Mouse (Mus musculus) MEL (cell line): Measurements from ENCODE around the gene Slc35b1. TPM values are rescaled to one million over a fixed set of nuclear protein-coding genes. Genes with fewer than 3 reads are reported as not detected.

Experiments
- DNase-seq: peaks from one replicate; pipeline ENCODE4 v3.0.0; 2011; ENCODE audit warnings: low read depth, low spot score
- H3K27ac ChIP-seq: 2 replicates; pipeline ENCODE4 v1.5.1; 2012; ENCODE audit warnings: low read depth, mild to moderate bottlenecking, control low read depth, low read length, moderate library complexity; ENCODE audit not compliant: control insufficient read depth
- H3K27me3 ChIP-seq, 2 experiments: fragments of 150-350 bp in 1 of 2; sonication (generic) in 1 of 2; 2 replicates each; pipeline ENCODE4 v1.6.1; 2012; ENCODE audit warnings: low read length in 2 of 2, mild to moderate bottlenecking in 2 of 2, improper control_type of control experiment in 1 of 2, moderate library complexity in 1 of 2; ENCODE audit not compliant: insufficient read depth in 2 of 2, control insufficient read depth in 1 of 2
- H3K36me3 ChIP-seq, 2 experiments: 2 replicates each; pipeline ENCODE4 v1.6.1; 2012 to 2014; ENCODE audit warnings: low read length in 2 of 2, improper control_type of control experiment in 1 of 2, inconsistent platforms in 1 of 2, mild to moderate bottlenecking in 1 of 2; ENCODE audit not compliant: insufficient read depth in 2 of 2, control insufficient read depth in 1 of 2
- H3K4me1 ChIP-seq, 2 experiments: fragments of 150-350 bp in 1 of 2; sonication (generic) in 1 of 2; 2 replicates each; pipeline ENCODE4 v1.6.1; 2012; ENCODE audit warnings: low read length in 2 of 2, improper control_type of control experiment in 1 of 2, mild to moderate bottlenecking in 1 of 2; ENCODE audit not compliant: insufficient read depth in 2 of 2, control insufficient read depth in 1 of 2
- H3K4me3 ChIP-seq, 2 experiments: fragments of 150-350 bp in 1 of 2; sonication (generic) in 1 of 2; 2 replicates each; pipeline ENCODE4 v1.5.1; 2012; ENCODE audit warnings: low read depth in 2 of 2, low read length in 2 of 2, mild to moderate bottlenecking in 2 of 2, moderate library complexity in 2 of 2, control low read depth in 1 of 2, improper control_type of control experiment in 1 of 2; ENCODE audit not compliant: control insufficient read depth in 1 of 2, insufficient read depth in 1 of 2
- H3K79me2 ChIP-seq: 2 replicates; pipeline ENCODE4 v1.6.1; 2012; ENCODE audit warnings: mild to moderate bottlenecking, low read length, moderate library complexity; ENCODE audit not compliant: control insufficient read depth, poor library complexity, insufficient read depth
- H3K9ac ChIP-seq: 2 replicates; pipeline ENCODE4 v1.6.1; 2012; ENCODE audit warnings: low read depth, mild to moderate bottlenecking, control low read depth, low read length, moderate library complexity; ENCODE audit not compliant: control insufficient read depth, poor library complexity, severe bottlenecking
- H3K9me3 ChIP-seq: fragments of 150-350 bp; sonication (generic); replicated peaks from 2 replicates; pipeline ENCODE4 v1.6.1; 2012; ENCODE audit warnings: mild to moderate bottlenecking, low read length, improper control_type of control experiment, moderate library complexity; ENCODE audit not compliant: insufficient read depth
- CHD1 ChIP-seq: IDR thresholded peaks from 2 replicates; pipeline ENCODE4 v1.6.1; 2012; ENCODE audit warnings: low read depth, mild to moderate bottlenecking, inconsistent platforms, low read length, improper control_type of control experiment
- CTCF ChIP-seq, 3 experiments: IDR thresholded peaks in 2 of 3; conservative IDR thresholded peaks in 1 of 3; 2 replicates each; pipeline ENCODE4 v1.5.1; 2011 to 2012; ENCODE audit warnings: low read length in 3 of 3, low read depth in 2 of 3, mild to moderate bottlenecking in 2 of 3, improper control_type of control experiment in 1 of 3, inconsistent platforms in 1 of 3, mixed read lengths in 1 of 3, moderate library complexity in 1 of 3; ENCODE audit not compliant: control insufficient read depth in 1 of 3, insufficient read depth in 1 of 3, poor library complexity in 1 of 3, severe bottlenecking in 1 of 3
- E2F4 ChIP-seq: IDR thresholded peaks from 2 replicates; pipeline ENCODE4 v1.6.1; 2011; ENCODE audit warnings: low read depth, low read length, improper control_type of control experiment, borderline replicate concordance
- GABPA ChIP-seq: IDR thresholded peaks from 2 replicates; pipeline ENCODE4 v1.6.1; 2012; ENCODE audit warnings: low read depth, mild to moderate bottlenecking, inconsistent platforms, low read length, improper control_type of control experiment, moderate library complexity
- GATA1 ChIP-seq: IDR thresholded peaks from 2 replicates; pipeline ENCODE4 v1.6.1; 2011; ENCODE audit warnings: low read depth, low read length, improper control_type of control experiment
- JUND ChIP-seq: IDR thresholded peaks from 2 replicates; pipeline ENCODE4 v1.6.1; 2011; ENCODE audit warnings: low read depth, mild to moderate bottlenecking, improper control_type of control experiment, low read length
- KAT2A ChIP-seq: conservative IDR thresholded peaks from 2 replicates; pipeline ENCODE4 v1.6.1; 2012; ENCODE audit warnings: low read depth, low read length, improper control_type of control experiment, inconsistent platforms
- MAFK ChIP-seq: IDR thresholded peaks from 2 replicates; pipeline ENCODE4 v1.6.1; 2011; ENCODE audit warnings: low read depth, mild to moderate bottlenecking, low read length, improper control_type of control experiment, borderline replicate concordance
- MAX ChIP-seq: IDR thresholded peaks from 2 replicates; pipeline ENCODE4 v1.6.1; 2011; ENCODE audit warnings: low read length, improper control_type of control experiment
- MAZ ChIP-seq: IDR thresholded peaks from 2 replicates; pipeline ENCODE4 v1.6.1; 2012; ENCODE audit warnings: low read depth, mild to moderate bottlenecking, inconsistent platforms, low read length, improper control_type of control experiment
- MEF2A ChIP-seq: IDR thresholded peaks from 2 replicates; pipeline ENCODE4 v1.6.1; 2014; ENCODE audit warnings: low read depth, mild to moderate bottlenecking, inconsistent platforms, low read length, improper control_type of control experiment; ENCODE audit not compliant: poor library complexity, insufficient replicate concordance, severe bottlenecking; ENCODE audit errors: extremely low read depth
- MXI1 ChIP-seq: IDR thresholded peaks from 2 replicates; pipeline ENCODE4 v1.6.1; 2011; ENCODE audit warnings: mild to moderate bottlenecking, low read depth, low read length, improper control_type of control experiment
- MYB ChIP-seq: IDR thresholded peaks from 2 replicates; pipeline ENCODE4 v1.6.1; 2011; ENCODE audit warnings: mild to moderate bottlenecking, low read depth, low read length, improper control_type of control experiment
- POLR2AphosphoS2 ChIP-seq: IDR thresholded peaks from 2 replicates; pipeline ENCODE4 v1.6.1; 2011; ENCODE audit warnings: low read length, improper control_type of control experiment
- POLR2AphosphoS5 ChIP-seq: IDR thresholded peaks from 2 replicates; pipeline ENCODE4 v1.6.1; 2012; ENCODE audit warnings: low read depth, borderline replicate concordance, mild to moderate bottlenecking, inconsistent platforms, low read length, moderate library complexity, mixed read lengths
- RAD21 ChIP-seq: IDR thresholded peaks from 2 replicates; pipeline ENCODE4 v1.6.1; 2011; ENCODE audit warnings: mild to moderate bottlenecking, low read depth, low read length, improper control_type of control experiment
- RCOR1 ChIP-seq: IDR thresholded peaks from 2 replicates; pipeline ENCODE4 v1.6.1; 2012; ENCODE audit warnings: low read depth, mild to moderate bottlenecking, inconsistent platforms, low read length, improper control_type of control experiment
- SIN3A ChIP-seq: IDR thresholded peaks from 2 replicates; pipeline ENCODE4 v1.6.1; 2012; ENCODE audit warnings: low read length, improper control_type of control experiment, inconsistent platforms
- TAL1 ChIP-seq: IDR thresholded peaks from 2 replicates; pipeline ENCODE4 v1.6.1; 2012; ENCODE audit warnings: mild to moderate bottlenecking, inconsistent platforms, low read length, moderate library complexity, mixed read lengths
- TBP ChIP-seq: IDR thresholded peaks from 2 replicates; pipeline ENCODE4 v1.8.0; 2011; ENCODE audit warnings: low read depth, low read length, improper control_type of control experiment
- USF1 ChIP-seq: IDR thresholded peaks from 2 replicates; pipeline ENCODE4 v1.6.1; 2014; ENCODE audit warnings: low read depth, mild to moderate bottlenecking, inconsistent platforms, low read length, improper control_type of control experiment, moderate library complexity
- USF2 ChIP-seq, 2 experiments: IDR thresholded peaks; 2 replicates each; pipeline ENCODE4 v1.6.1; 2011 to 2012; ENCODE audit warnings: improper control_type of control experiment in 2 of 2, low read length in 2 of 2, borderline replicate concordance in 1 of 2, inconsistent platforms in 1 of 2, low read depth in 1 of 2, mild to moderate bottlenecking in 1 of 2; ENCODE audit not compliant: insufficient read depth in 1 of 2
- ZC3H11A ChIP-seq: IDR thresholded peaks from 2 replicates; pipeline ENCODE4 v1.6.1; 2012; ENCODE audit warnings: low read depth, mild to moderate bottlenecking, inconsistent platforms, low read length, improper control_type of control experiment
- ZKSCAN1 ChIP-seq: IDR thresholded peaks from 2 replicates; pipeline ENCODE4 v1.6.1; 2012; ENCODE audit warnings: low read depth, mild to moderate bottlenecking, inconsistent platforms, low read length, improper control_type of control experiment, moderate library complexity
- ZMIZ1 ChIP-seq: IDR thresholded peaks from 2 replicates; pipeline ENCODE4 v1.6.1; 2012; ENCODE audit warnings: low read depth, mild to moderate bottlenecking, inconsistent platforms, low read length, improper control_type of control experiment, moderate library complexity
- ZNF384 ChIP-seq: IDR thresholded peaks from 2 replicates; pipeline ENCODE4 v1.6.1; 2012; ENCODE audit warnings: low read depth, mild to moderate bottlenecking, inconsistent platforms, low read length, improper control_type of control experiment
- polyA plus RNA-seq, 2 experiments: library from polyadenylated mRNA; stranded (reverse) in 1 of 2; unstranded in 1 of 2; fragments of >175 nt in 1 of 2; fragments of >200 nt in 1 of 2; gene quantifications; 2 replicates each; pipeline versions ENCODE4 v1.2.1 to v1.2.4; 2012; ENCODE audit warnings: low replicate concordance in 2 of 2, low read depth in 1 of 2; ENCODE audit not compliant: insufficient read length in 2 of 2, insufficient read depth in 1 of 2, missing spikeins in 1 of 2
- total RNA-seq: library from RNA; depleted of rRNA; stranded (reverse); fragments of 300-350 nt; gene quantifications from 2 replicates; pipeline ENCODE4 v1.2.3, GENCODE M21; 2012

Gene Slc35b1
- total and polyA plus RNA-seq, 3 experiments, result 59.1 to 82.4 TPM; not detected in 1

DNA sequence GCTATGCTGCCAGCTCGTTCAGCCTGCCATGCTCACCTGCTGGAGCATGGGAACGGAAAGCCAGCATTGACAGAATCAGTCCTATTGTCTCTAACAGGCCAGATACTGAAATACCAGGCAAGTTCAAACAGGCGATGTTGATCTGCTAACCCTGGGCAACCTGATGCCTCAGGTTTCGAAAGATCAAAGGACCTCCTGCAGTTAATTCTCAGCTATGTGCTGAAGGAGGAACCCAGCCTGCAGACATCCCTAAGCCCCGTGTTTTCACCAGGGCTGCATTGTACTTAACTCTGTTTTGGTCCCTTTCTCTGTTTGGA, 9.0 kb downstream of the Slc35b1 start:
- H3K79me2 ChIP-seq, result no peaks in the 10 kb centered on the region
- no peak overlapping the region for H3K9ac ChIP-seq
- H3K4me1 ChIP-seq, result no peaks in the 10 kb centered on the region
- peaks cover 0 to 2% of the 10 kb centered on the region in 2 experiments; a peak in 2 of 4 replicates for H3K36me3 ChIP-seq
- no peak for DNase-seq
- H3K27me3 ChIP-seq, result no peaks in the 10 kb centered on the region
- H3K9me3 ChIP-seq, result no peaks in the 10 kb centered on the region
- TF ChIP-seq USF2 (IDR thresholded peaks at IDR 0.05; ENCODE audit: borderline replicate concordance in 1 of 2, insufficient read depth in 1 of 2, low read depth in 1 of 2, low read length in 2 of 2), result no peak
- no peak for TF ChIP-seq GATA1
- no peak for TF ChIP-seq MXI1
- no peak for TF ChIP-seq ZC3H11A
- TF ChIP-seq KAT2A, result no peak
- TF ChIP-seq MAFK, result no peak
- no peak for TF ChIP-seq ZKSCAN1
- TF ChIP-seq RCOR1, result no peak
- TF ChIP-seq ZNF384, result no peak
- TF ChIP-seq MYB, result no peak
- no peak for TF ChIP-seq CTCF (IDR thresholded peaks at IDR 0.05 in 2 of 3, conservative IDR thresholded peaks at IDR 0.05 in 1 of 3; ENCODE audit: control insufficient read depth in 1 of 3, insufficient read depth in 1 of 3, low read depth in 2 of 3, low read length in 3 of 3, poor library complexity in 1 of 3, severe bottlenecking in 1 of 3)
- no peak for TF ChIP-seq MAZ
- TF ChIP-seq MEF2A, result no peak
- TF ChIP-seq MAX, result no peak
- TF ChIP-seq USF1, result no peak
- no peak overlapping the region for H3K4me3 ChIP-seq
- no peak overlapping the region for H3K27ac ChIP-seq

DNA sequence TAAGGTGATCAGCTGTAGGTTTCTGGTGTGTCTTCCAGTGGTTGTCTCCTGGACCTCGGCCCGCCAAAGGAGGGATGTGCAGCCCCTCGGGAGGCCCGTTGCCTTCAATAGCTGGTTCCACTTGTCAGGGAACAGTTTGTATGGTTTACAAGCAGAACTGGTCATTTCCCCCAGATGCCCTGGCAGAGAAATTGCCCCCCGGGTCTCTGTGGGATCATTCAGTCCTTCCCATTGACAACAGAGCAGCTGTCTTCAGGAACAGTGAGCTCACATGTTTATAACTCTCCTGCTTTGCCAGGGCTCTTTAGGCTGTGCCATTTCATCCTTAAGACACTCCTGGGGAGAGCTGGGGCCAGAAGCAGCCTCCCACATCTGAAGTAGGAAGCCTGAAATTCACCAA, 9.6 kb downstream of the Slc35b1 start:
- Histone ChIP-seq H3K36me3 (peaks cover 0 to 2% of the 10 kb centered on the region in 2 experiments; a peak in 2 of 4 replicates), H3K79me2 (no peaks in the 10 kb centered on the region)
- TF ChIP-seq TBP (no peak), MXI1 (no peak), GATA1 (no peak), SIN3A (no peak), RCOR1 (no peak), CHD1 (no peak), TAL1 (no peak), RAD21 (no peak), POLR2AphosphoS2 (no peak), CTCF (IDR thresholded peaks at IDR 0.05 in 2 of 3, conservative IDR thresholded peaks at IDR 0.05 in 1 of 3; ENCODE audit: control insufficient read depth in 1 of 3, insufficient read depth in 1 of 3, low read depth in 2 of 3, low read length in 3 of 3, poor library complexity in 1 of 3, severe bottlenecking in 1 of 3) (no peak), JUND (no peak), ZMIZ1 (no peak), POLR2AphosphoS5 (no peak), MEF2A (no peak), E2F4 (no peak), GABPA (no peak)
- TF ChIP-seq, all 39 proteins: peak for 0
- Histone ChIP-seq H3K4me1 (no peaks in the 10 kb centered on the region), H3K4me3 (no peak overlapping the region), H3K9ac (no peak overlapping the region), H3K27ac (no peak overlapping the region), H3K27me3 (peaks cover under 1 to 2% of the 10 kb centered on the region in 2 experiments; a peak in 2 of 4 replicates), H3K9me3 (no peaks in the 10 kb centered on the region)
- no peak for DNase-seq
